Mouse (Mus musculus) ES-E14 (cell line): ENCODE results near the gene Gm21258. TPM values are rescaled to one million over a fixed set of nuclear protein-coding genes. Genes with fewer than 3 reads are reported as not detected.
"Not testable (repeated sequence)": the region's sequence is repeated elsewhere in the genome, so short reads cannot be mapped to it uniquely, and the experiment has no call there.

ENCODE experiments used
- DNase-seq: peaks from one replicate; pipeline ENCODE4 v3.0.0-alpha.2; 2013; ENCODE audit warnings: low read depth, low spot score
- H3K27ac ChIP-seq: 2 replicates; pipeline ENCODE4 v1.5.1; 2012; ENCODE audit warnings: low read depth, mild to moderate bottlenecking, low read length, moderate library complexity, mixed read lengths; ENCODE audit not compliant: poor library complexity, insufficient read depth, severe bottlenecking
- H3K36me3 ChIP-seq: 2 replicates; pipeline ENCODE4 v1.6.1; 2012; ENCODE audit warnings: mild to moderate bottlenecking, low read length, moderate library complexity, mixed read lengths; ENCODE audit not compliant: control insufficient read depth, poor library complexity, insufficient read depth, severe bottlenecking
- H3K4me1 ChIP-seq, 2 experiments: fragments of 150-350 bp in 1 of 2; sonication (generic) in 1 of 2; 2 replicates each; pipeline ENCODE4 v1.6.1; 2012; ENCODE audit warnings: low read length in 2 of 2, mild to moderate bottlenecking in 1 of 2, mixed read lengths in 1 of 2; ENCODE audit not compliant: control insufficient read depth in 2 of 2, insufficient read depth in 2 of 2, poor library complexity in 1 of 2
- H3K4me3 ChIP-seq, 2 experiments: fragments of 150-350 bp in 1 of 2; sonication (generic) in 1 of 2; 2 replicates each; pipeline ENCODE4 v1.5.1; 2012; ENCODE audit warnings: low read length in 2 of 2, low read depth in 1 of 2, mild to moderate bottlenecking in 1 of 2, mixed read lengths in 1 of 2; ENCODE audit not compliant: insufficient read depth in 1 of 2, poor library complexity in 1 of 2, severe bottlenecking in 1 of 2
- H3K9ac ChIP-seq: 2 replicates; pipeline ENCODE4 v1.6.1; 2012; ENCODE audit warnings: low read depth, mild to moderate bottlenecking, low read length, mixed read lengths; ENCODE audit not compliant: poor library complexity, insufficient read depth, severe bottlenecking
- H3K9me3 ChIP-seq: fragments of 150-350 bp; sonication (generic); 2 replicates; pipeline ENCODE4 v1.6.1; 2012; ENCODE audit warnings: low read depth, mild to moderate bottlenecking, low read length; ENCODE audit not compliant: control insufficient read depth, insufficient read depth
- in situ Hi-C, 2 experiments: fragments of 600-800 bp; cut with MboI; formaldehyde crosslinking; loops; one replicate each; pipeline ENCODE4 v1.15.1; 2025; ENCODE audit warnings: low sequenced_read_pairs in 2 of 2, inconsistent platforms in 1 of 2; ENCODE audit not compliant: unreplicated experiment in 2 of 2
- total RNA-seq: library from RNA; depleted of rRNA; stranded (reverse); fragments of 300-350 nt; gene quantifications from 2 replicates; pipeline ENCODE4 v1.2.3, GENCODE M21; 2012; rRNA removed

The Gm21258 gene
- not detected in 2 replicates for total RNA-seq

DNA sequence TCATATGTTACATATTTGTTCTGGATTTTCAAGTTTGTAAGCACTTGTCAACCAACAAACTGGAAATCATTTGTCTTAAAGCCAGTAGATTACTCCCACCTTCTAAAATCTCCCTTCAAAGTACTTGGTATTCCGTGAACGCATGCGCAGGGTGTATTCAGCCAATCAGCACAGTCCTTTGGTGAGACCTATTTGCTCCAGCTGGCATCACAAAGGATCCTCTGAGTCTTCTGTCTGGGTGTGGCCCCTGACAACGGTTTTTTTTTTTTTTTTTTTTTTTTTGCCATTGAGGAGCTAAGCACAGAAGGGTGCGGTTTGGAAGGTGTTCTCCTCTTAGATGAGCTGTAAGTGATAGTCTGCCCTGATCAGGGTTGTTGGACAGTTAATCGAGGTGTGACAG lies at the start of gene Gm21258:
Gene Gm21258 (plus strand): TSS at position 301 of the 400 bp plus-strand sequence.
- H3K4me3 ChIP-seq, in situ Hi-C loops, H3K4me1 ChIP-seq, H3K9ac ChIP-seq, H3K9me3 ChIP-seq, DNase-seq, H3K27ac ChIP-seq, H3K36me3 ChIP-seq: not testable (repeated sequence)
